Mouse (Mus musculus) heart, embryonic 14.5 days (tissue): ENCODE measurements around the gene Tmed6. TPM values are rescaled to one million over a fixed set of nuclear protein-coding genes. Genes with fewer than 3 reads are reported as not detected.
"Not testable (repeated sequence)": the region's sequence is repeated elsewhere in the genome, so short reads cannot be mapped to it uniquely, and the experiment has no call there.

Source experiments
- ATAC-seq: fragments of 200-750 bp; cut with Nextera tagmentation; 2 replicates; pipeline ENCODE4 v1.8.0; 2017; ENCODE audit warnings: low read depth, moderate TSS enrichment; ENCODE audit not compliant: insufficient number of reproducible peaks, insufficient read depth, low FRiP score
- H3K27ac ChIP-seq, 2 experiments: fragments of 200-500 bp in 1 of 2; fragments of 300-500 bp in 1 of 2; sonication (generic) in 1 of 2; replicated peaks in 1 of 2; 2 replicates each; pipeline ENCODE4 v1.5.1; 2012 to 2014; ENCODE audit warnings: low read depth in 2 of 2, low read length in 2 of 2, control low read depth in 1 of 2, mild to moderate bottlenecking in 1 of 2, mixed read lengths in 1 of 2; ENCODE audit not compliant: control insufficient read depth in 1 of 2, insufficient read depth in 1 of 2
- H3K27me3 ChIP-seq: fragments of 300-500 bp; sonication (generic); 2 replicates; pipeline ENCODE4 v1.6.1; 2014; ENCODE audit warnings: mild to moderate bottlenecking, low read length, control low read depth; ENCODE audit not compliant: control insufficient read depth, insufficient read depth
- H3K36me3 ChIP-seq: fragments of 300-500 bp; sonication (generic); 2 replicates; pipeline ENCODE4 v1.6.1; 2014; ENCODE audit warnings: mild to moderate bottlenecking, control low read depth, low read length, mixed read lengths; ENCODE audit not compliant: control insufficient read depth, insufficient read depth
- H3K4me1 ChIP-seq, 2 experiments: fragments of 200-500 bp in 1 of 2; fragments of 300-500 bp in 1 of 2; sonication (generic) in 1 of 2; 2 replicates each; pipeline ENCODE4 v1.6.1; 2012 to 2014; ENCODE audit warnings: low read length in 2 of 2, control low read depth in 1 of 2, mixed read lengths in 1 of 2; ENCODE audit not compliant: control insufficient read depth in 2 of 2, insufficient read depth in 2 of 2
- H3K4me2 ChIP-seq: fragments of 300-500 bp; sonication (generic); 2 replicates; pipeline ENCODE4 v1.6.1; 2014; ENCODE audit warnings: mild to moderate bottlenecking, low read length
- H3K4me3 ChIP-seq, 2 experiments: fragments of 200-500 bp in 1 of 2; fragments of 300-500 bp in 1 of 2; sonication (generic) in 1 of 2; 2 replicates each; pipeline ENCODE4 v1.5.1; 2012 to 2014; ENCODE audit warnings: low read length in 2 of 2, mild to moderate bottlenecking in 2 of 2, control low read depth in 1 of 2, low read depth in 1 of 2, moderate library complexity in 1 of 2; ENCODE audit not compliant: control insufficient read depth in 1 of 2, insufficient read depth in 1 of 2
- H3K9ac ChIP-seq: fragments of 300-500 bp; sonication (generic); 2 replicates; pipeline ENCODE4 v1.6.1; 2014; ENCODE audit warnings: mild to moderate bottlenecking, low read length
- H3K9me3 ChIP-seq: fragments of 300-500 bp; sonication (generic); 2 replicates; pipeline ENCODE4 v1.6.1; 2016; ENCODE audit warnings: low read length, control low read depth; ENCODE audit not compliant: control insufficient read depth
- WGBS: fragments of 180-500 bp; shearing (Covaris S2); extraction: QIAGEN DNeasy Blood & Tissue Kit; methylation state at CpG from one replicate; pipeline ENCODE4 v1.1.7; 2014; 5-methylcytosine and 5-hydroxymethylcytosine counted together
- polyA plus RNA-seq: library from polyadenylated mRNA; unstranded; fragments of >200 nt; fragmentation: Nextera tagmentation; extraction: Ambion mirVana; gene quantifications from 2 replicates; pipeline ENCODE4 v1.2.1, GENCODE M21; 2014

Gene Tmed6
- polyA plus RNA-seq, 1 experiment from 2014 or later = not detected

DNA sequence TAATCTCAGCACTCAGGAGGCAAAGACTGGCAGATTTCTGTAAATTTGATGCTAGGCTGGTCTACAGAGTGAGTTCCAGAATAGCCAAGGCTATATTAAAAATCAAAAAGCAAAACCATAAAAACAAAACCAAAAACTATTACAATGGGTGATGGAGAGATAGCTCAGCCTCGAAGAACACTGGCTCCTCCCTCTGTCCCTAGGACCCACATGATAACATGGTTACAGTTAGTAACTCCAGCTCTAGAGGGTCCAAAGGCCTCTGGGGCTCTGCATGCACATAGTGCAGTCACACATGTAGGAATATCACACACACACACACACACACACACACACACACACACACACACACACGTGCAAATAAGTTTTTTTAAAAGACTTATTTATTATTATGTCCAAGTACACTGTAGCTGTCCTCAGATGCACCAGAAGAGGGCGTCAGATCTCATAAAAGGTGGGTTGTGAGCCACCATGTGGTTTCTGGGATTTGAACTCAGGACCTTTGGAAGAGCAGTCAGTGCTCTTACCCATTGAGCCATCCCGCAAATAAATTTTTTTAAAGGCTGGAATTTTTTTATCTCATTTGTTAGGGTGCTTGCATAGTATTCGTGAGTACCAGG lies 44.5 kb upstream of the Tmed6 start:
- no peaks in the 10 kb centered on the region for H3K9me3 ChIP-seq
- no peak overlapping the region for H3K4me2 ChIP-seq
- WGBS = 81% methylated on average over 5 of the region's 5 CpGs
- no peak overlapping the region for H3K27ac ChIP-seq
- H3K4me1 ChIP-seq = peaks cover 6 to 9% of the 10 kb centered on the region in 2 experiments; a peak in 3 of 4 replicates
- H3K9ac ChIP-seq = no peak overlapping the region
- H3K36me3 ChIP-seq = no peaks in the 10 kb centered on the region
- H3K27me3 ChIP-seq = no peaks in the 10 kb centered on the region
- ATAC-seq = no peak
- H3K4me3 ChIP-seq = no peak overlapping the region

GRCm38 (mm10) chr8:107108978-107109720 lies 43.7 kb upstream of the Tmed6 start:
- peaks cover 0 to 1% of the 10 kb centered on the region in 2 experiments; a peak in 1 of 4 replicates for H3K4me1 ChIP-seq
- H3K9ac ChIP-seq = no peak overlapping the region
- H3K27ac ChIP-seq = no peak overlapping the region
- H3K4me2 ChIP-seq = peak overlapping the region; percentile 46
- H3K27me3 ChIP-seq = no peaks in the 10 kb centered on the region
- WGBS = 65% methylated on average over 23 of the region's 23 CpGs
- H3K4me3 ChIP-seq = peak overlapping the region in 1 of 2 experiments; percentile 29; a peak in 2 of 4 replicates
- H3K9me3 ChIP-seq = no peaks in the 10 kb centered on the region
- H3K36me3 ChIP-seq = no peaks in the 10 kb centered on the region
- ATAC-seq = no peak

GRCm38 (mm10) chr8:107108089-107108488 lies 42.6 kb upstream of the Tmed6 start:
- H3K4me1 ChIP-seq, ATAC-seq, H3K27ac ChIP-seq, H3K27me3 ChIP-seq, H3K36me3 ChIP-seq, H3K4me2 ChIP-seq, H3K4me3 ChIP-seq, H3K9me3 ChIP-seq, H3K9ac ChIP-seq: not testable (repeated sequence)
- 89% methylated on average over 5 of the region's 5 CpGs for WGBS

- H3K4me2 ChIP-seq = no peak overlapping the region
- H3K9me3 ChIP-seq = no peaks in the 10 kb centered on the region
- no peak overlapping the region for H3K4me3 ChIP-seq
- ATAC-seq = no peak
- H3K9ac ChIP-seq = no peak overlapping the region
- 10% methylated on average over 4 of the region's 4 CpGs for WGBS
- H3K27ac ChIP-seq = no peak overlapping the region
- H3K36me3 ChIP-seq = no peaks in the 10 kb centered on the region
- no peaks in the 10 kb centered on the region for H3K4me1 ChIP-seq
- H3K27me3 ChIP-seq = no peaks in the 10 kb centered on the region
Observed at GRCm38 (mm10) chr8:107104547-107104946, 39.1 kb upstream of the Tmed6 start.

DNA sequence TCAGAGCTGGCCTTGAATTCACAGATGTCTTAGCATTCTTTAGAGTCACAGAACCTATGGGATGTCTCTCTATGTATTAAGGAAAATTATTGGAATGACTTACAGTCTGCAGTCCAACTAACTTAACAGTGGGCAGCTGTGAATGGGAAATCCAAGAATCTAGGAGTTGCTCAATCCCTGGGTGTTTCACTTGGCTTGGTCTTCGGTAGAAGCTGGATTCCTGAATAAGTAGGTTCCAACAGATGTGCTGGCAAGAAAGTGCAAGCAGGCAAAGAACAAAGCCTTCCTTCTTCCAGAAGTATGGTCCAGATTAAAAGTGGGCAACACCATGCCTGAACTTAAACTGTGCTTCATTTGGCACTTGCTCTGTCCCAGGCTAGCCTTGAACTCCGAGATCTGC lies 35.2 kb upstream of the Tmed6 start:
- 75% methylated on average over 2 of the region's 2 CpGs for WGBS
- H3K4me1 ChIP-seq = 0 out of 4 replicates have a peak, but pooled peaks cover 0 to 5% of the 10 kb centered on the region in 2 experiments

DNA sequence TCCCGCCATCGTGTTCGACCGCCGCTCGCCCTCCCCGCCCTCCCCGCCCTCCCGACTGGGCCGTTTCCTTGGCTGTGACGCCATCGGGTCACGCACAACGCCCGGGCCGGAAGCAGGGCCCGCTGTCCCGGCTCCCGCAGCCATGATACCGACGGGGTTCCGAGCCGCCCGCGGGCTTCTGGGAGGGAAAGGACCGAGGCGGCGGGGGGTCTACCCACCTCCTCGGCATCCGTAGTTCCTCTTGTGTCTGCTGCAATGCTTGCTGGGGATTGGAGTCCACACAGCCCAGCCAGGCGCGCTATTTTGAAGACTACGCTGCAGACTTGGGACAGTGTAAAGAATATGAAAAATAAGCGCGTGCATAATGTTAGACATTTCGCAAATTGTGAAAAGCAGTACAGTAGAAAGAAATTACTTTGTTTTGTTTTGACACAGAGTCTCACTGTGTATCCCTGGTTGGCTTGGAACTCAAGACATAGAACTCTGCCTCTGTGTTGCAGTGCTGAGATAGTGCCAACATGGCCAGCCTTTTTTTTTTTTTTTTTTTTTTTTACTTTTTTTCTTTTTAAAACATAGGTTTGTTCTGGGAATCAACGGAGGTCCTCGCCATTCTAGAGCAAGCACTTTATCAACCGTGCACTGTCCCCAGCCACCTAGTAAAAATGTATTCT lies 31.1 kb upstream of the Tmed6 start, which contains the start of gene Terf2:
Terf2 (minus strand) TSS at position 182 of the 671 bp plus-strand sequence.
- peak within 1 kb of the TSS; percentile 95 for H3K9ac ChIP-seq
- peaks cover 28% of the 10 kb centered on the region for H3K36me3 ChIP-seq
- peak within 1 kb of the TSS; percentile 79 to 92 for H3K4me3 ChIP-seq
- H3K27me3 ChIP-seq = no peaks in the 10 kb centered on the region
- H3K4me2 ChIP-seq = peak within 1 kb of the TSS; percentile 73
- no peaks in the 10 kb centered on the region for H3K9me3 ChIP-seq
- H3K27ac ChIP-seq = peak within 1 kb of the TSS; percentile 66 to 93
- peaks cover 0 to 19% of the 10 kb centered on the region in 2 experiments for H3K4me1 ChIP-seq
- ATAC-seq = peak; percentile 96
- 4% methylated on average over 38 of the region's 39 CpGs for WGBS

More for the DNA sequence above, 35.2 kb upstream of the Tmed6 start:
- Histone ChIP-seq H3K36me3 (no peaks in the 10 kb centered on the region), H3K27ac (no peak overlapping the region), H3K4me3 (no peak overlapping the region), H3K27me3 (no peaks in the 10 kb centered on the region), H3K9ac (no peak overlapping the region), H3K4me2 (no peak overlapping the region), H3K9me3 (no peaks in the 10 kb centered on the region)
- ATAC-seq = no peak

GRCm38 (mm10) chr8:107095717-107096365 lies 30.4 kb upstream of the Tmed6 start:
- Histone ChIP-seq H3K9me3 (no peaks in the 10 kb centered on the region), H3K9ac (peak overlapping the region; percentile 95), H3K4me2 (peak overlapping the region; percentile 73), H3K27ac (peak overlapping the region; percentile 66 to 93), H3K36me3 (peaks cover 35% of the 10 kb centered on the region), H3K27me3 (no peaks in the 10 kb centered on the region), H3K4me3 (peak overlapping the region; percentile 79 to 92), H3K4me1 (peaks cover 0 to 19% of the 10 kb centered on the region in 2 experiments)
- under 1% methylated on average over 53 of the region's 53 CpGs for WGBS
- peak; percentile 23 for ATAC-seq
